Mouse (Mus musculus) layer of hippocampus, adult 18-20 months (tissue): Measurements from ENCODE around the gene Acvr2a. TPM values are rescaled to one million over a fixed set of nuclear protein-coding genes. Genes with fewer than 3 reads are reported as not detected.
"Not testable (repeated sequence)": the region's sequence is repeated elsewhere in the genome, so short reads cannot be mapped to it uniquely, and the experiment has no call there.

Experiments
- DNase-seq, 2 experiments: peaks; one replicate each; pipeline ENCODE4 v3.0.0; 2022; ENCODE audit warnings: low spot score in 2 of 2
- long read RNA-seq: library from polyadenylated mRNA; stranded (forward); transcript quantifications from one replicate; pipeline ENCODE4 v2.0.0, GENCODE M21; 2021
- total RNA-seq, 2 experiments: library from RNA; stranded (reverse); gene quantifications; 2 replicates each; pipeline ENCODE4 v1.2.3; 2021

Gene Acvr2a
- total RNA-seq = 10 to 100 TPM; 36.3 to 39.3 TPM
- long read RNA-seq, full-length matches to known transcripts = 14 of 29 reads
- long read RNA-seq, partial matches to known transcripts = 4 of 29 reads
- long read RNA-seq, other reads (novel, unspliced or antisense) = 11 of 29 reads

DNA sequence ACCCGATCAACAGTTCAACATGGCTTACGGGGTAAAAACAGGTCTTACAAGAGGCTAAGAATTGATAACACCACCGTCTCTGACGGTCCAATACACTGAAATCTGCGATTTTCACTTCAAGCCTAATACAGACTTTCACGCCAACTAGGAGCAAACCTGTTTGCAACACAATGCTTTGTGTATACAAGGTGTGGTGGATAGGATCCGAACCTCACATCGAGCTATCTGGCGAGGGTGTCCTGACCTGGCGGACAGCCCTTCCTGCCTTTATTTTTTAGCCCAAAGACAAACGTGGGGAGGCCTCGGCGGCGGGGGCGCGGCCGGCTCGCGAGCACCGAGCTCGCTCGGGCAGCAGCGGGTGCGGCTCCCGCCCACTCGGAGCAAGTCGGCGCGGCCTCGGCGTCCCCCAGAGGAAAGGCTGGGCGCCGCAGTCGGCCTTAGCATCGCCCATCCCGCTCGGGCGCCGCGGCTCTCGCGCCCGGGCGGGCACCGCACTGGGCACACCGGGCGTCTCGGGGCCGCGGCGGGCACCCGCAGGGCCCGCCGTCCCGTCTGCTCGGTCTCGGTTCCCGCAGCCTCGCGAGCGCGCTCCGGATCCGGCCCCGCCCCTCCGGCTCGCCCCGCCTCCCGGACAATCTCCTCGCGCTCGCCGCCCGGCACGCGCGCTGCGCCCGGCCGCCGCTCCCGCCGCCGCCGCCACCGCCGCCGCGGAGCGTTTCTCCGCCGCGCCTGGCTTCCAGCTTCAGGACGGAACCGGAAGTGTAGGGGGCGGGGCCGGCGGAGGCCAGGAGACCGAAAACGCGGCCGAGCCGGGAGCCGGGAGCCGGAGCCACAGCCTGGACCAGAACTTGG lies at the start of gene Acvr2a:
Gene Acvr2a (plus strand): TSS at position 739 of the 852 bp plus-strand sequence.
- peak; percentile 82 to 90 for DNase-seq

DNA sequence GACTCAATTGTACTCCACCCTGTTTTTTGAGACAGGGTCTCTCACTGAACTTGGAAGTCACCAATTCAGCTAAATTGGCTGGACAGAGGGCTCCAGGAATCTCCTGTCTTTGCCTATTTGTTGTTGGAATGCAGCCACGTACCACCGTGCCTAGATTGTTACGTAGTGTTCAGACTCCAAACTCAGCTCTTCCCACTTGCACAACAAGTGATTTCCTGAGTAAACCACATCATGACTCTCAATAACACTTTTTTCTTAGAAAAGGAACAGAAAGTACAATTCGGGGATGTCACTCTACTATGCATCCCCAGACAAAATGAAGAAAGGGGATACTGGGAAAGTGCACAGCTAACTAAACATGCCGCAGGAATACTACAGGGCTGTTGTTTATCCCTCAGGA lies 47.4 kb upstream of the Acvr2a start:
- no peak for DNase-seq

DNA sequence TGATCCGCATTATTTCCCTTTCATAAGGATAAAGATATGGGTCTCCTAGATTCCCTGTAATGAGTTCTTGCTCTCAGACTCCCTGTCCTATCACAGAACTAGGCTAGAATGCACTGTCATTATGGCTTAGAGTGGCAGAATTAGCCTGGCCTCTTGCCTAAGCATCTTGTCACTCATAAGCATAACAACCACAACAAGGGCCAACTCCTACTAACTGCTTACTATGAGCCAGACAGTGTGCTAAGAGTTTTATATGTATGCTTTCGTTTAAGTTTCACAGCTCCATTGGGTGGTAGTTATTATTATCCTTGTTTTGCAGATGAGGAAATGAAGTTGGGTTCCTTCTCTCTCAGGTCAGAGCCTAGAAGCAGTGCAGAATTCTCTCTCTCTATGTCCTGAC lies 46.1 kb upstream of the Acvr2a start:
- DNase-seq = peak in 1 of 2 experiments; percentile 14

DNA sequence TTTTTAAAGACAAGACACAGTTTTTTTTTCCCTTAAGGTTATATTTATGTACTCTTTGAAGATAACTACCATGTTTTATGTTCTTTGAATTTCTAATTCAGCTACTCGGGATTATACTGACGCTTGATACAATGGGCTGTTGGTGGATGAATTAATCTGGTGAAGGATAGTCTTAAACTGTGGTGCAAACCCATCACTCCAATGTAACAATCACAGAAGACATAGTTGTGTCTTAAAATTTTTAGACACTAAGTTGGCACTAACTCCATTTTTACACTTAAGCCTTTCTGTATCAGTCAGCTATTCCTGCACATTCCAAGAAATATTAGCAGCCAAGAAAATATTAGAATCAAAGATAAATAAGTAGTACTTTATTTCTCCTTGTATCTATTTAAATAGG lies 45.7 kb upstream of the Acvr2a start:
- no peak for DNase-seq

DNA sequence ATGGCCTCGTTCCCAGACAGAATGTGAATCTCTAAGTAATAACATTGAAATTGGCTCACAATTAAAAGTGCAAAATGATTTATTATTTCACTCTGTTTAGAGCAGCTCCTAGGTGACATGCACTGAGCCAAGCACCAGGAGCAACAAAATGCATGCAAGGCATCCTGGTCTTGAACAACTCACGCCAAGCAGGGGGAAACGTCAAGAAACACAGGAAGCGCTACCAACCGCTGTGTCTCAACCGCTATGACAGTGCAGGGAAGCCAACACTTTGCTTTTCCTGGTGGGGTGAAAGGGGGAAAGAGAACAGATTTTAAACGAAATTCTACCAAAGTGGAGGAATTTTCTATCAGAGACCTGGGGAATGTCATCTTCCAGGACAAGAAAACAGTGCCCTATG lies 43.8 kb upstream of the Acvr2a start:
- DNase-seq = no peak

DNA sequence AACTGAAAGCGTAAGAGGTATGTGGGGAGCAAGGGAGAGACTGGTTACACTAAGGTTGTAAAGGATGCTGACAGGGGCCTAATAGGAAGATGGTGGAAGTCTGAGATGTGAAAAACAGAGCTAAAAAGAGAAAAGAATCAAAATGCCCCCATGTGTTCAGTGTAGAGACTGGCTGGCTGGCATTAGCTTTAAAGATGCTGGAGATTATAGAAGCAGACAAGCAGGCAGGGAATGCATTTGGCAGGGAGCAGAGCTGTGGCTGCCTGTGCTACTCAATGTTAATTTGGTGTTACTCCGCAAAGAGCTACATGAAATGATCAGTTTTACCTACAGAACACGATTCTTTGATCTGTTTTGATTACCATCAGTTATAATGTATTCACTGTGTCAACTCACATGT lies 43.3 kb upstream of the Acvr2a start:
- no peak for DNase-seq

DNA sequence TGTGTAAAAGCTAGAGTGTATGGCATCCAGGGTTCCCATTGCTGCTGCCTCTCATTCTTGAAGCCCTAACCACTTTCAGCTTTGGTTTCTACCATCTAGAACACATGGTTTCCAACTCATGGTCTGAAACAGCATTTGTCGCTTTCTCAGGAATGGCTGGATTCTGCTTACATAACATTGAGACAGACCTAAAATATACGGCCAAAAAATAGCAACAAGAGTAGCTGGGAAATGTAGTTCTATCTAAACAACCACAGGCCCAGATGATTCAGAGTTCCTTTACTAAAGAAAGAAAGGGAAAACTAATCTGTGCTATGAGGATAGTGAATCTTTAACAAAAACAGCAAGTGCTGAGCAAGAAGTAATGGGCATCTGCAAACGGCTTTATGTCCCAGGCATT lies 38.6 kb upstream of the Acvr2a start:
- no peak for DNase-seq

DNA sequence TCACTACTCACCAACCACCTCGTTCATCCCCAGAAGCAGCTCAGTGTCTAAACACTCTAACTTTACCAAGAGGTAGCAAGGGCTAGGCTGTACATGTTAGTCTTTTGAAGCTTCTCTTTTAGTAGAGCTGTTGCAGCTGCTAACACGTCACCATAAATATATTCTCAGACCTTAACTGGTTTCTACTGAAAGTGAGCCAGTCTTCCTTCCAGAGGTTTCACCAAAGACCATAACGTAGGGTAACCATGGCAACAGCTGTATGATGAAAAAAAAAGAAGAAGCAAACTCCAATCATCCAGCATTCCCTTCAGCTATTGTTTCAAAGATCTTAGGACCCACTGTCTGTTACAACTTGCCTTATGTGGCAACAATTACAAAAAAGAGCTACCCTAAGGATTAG lies 25.0 kb upstream of the Acvr2a start:
- DNase-seq = no peak

DNA sequence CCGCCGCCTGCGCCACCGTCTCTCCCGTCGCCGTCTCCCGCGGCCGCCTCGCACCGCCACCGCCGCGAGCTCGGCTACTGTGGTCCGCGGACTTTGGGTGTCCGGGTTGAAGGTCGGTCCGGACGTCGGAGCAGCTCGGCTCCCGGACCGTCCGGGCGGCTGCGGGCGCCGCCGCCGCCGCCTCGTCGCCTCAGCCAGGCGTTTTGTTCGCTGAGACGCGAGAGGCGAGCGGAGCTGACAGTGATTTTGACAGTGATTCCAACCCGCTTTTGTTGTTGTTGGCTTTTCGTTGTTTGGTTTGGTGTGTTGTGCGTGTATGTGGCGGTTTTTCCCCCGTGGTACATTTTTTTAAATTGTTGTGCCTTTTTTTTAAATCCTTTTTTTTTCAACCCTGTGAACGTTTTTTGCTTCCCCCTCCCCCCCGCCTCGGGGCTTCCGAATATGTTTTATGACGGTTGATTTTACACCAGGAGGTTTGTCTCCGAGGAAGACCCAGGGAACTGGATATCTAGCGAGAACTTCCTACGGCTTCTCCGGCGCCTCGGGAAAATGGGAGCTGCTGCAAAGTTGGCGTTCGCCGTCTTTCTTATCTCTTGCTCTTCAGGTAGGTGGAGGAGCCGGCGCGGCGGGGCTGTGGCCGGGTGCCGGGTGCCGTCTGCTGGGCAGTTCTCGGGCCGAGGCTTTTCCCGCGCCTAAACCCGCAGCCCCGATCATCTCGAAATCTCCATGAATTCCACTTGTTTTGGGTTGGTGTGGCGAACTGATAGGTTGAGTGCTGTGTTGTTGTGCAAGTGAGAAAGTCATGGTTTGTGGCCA lies 522 bp downstream of the Acvr2a start:
- peak; percentile 26 to 40 for DNase-seq

DNA sequence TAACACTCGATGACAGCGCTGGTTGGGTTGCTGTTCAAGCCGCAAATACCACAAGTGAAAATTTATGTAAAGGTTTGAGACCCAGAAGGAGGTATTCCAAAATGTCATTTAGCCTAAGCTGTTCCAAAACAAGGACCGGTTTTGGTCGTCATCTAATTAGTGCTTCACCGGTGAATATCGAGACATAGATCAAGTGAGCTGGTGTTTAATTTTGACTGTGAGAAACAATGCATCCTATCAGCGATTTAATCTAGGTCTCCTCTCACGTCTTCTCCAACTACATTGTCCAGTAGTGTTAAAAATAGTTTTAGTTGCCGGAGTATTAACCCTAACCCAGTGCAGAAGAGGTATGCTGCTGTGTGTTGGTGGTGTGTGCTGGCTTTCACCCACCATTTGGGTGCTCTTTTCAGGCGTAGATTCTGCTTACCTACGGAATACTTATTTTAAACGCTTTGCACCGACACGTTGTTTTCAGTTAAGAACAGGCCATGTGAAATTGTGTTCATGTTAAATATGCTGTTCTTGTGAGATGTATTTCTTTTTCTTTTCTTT lies 1.2 kb downstream of the Acvr2a start:
- DNase-seq = no peak

DNA sequence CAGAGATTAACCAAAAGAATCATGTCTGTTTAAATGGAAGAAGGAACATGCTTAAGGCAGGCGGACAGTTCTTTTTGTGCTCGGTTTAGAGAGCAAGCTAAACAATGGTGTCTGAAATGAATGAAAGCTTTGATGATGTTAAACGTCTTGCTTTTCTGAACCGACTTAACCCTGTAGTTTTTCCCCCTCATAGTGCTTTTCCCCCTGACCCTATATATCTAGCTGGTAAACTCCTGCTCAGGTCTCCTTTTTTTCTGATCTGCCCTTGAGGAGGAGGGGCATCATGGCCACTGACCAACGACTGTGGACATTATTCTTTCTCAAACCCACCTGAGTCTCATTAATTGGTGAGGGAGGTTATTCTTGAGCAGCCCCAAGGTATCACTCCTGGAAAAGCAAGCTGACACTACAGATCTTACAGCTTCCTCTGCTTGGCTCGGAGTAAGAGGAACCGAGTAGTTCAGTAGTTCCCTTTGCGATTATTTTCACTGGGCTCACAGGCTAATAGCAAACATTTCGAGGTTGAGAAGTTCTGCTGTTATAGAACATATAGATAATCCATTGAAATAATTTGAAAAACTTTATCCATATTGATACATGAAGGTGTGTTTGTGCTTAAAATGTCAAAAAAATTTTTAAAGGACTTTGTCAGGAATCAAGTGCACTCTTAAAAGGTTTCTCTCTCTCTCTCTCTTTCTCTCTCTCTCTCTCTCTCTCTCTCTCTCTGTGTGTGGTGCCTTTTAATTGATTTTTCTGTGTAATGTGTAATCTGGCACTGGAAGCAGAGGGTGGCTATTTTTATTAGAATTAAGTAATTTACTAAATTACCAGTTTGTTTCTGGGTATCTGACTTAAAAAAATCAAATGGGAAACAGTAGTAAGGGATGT lies 2.5 kb downstream of the Acvr2a start:
- DNase-seq = no peak

DNA sequence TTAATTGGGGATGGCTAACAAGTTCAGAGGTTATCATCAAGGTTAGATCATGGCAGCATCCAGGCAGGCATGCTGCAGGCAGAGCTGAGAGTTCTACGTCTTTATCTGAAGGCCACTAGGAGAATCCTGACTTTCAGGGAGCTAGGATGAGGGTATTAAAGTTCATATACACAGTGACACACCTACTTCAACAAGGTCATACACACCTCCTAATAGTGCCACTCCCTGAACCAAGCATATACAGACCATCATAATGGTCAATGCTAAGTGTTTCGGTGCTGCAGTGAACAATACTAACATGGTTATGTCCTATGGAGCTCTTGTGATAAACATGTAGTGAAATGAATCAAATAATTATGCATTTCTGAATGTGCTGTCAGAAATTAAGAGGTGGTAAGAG lies 12.0 kb downstream of the Acvr2a start:
- DNase-seq = no peak

DNA sequence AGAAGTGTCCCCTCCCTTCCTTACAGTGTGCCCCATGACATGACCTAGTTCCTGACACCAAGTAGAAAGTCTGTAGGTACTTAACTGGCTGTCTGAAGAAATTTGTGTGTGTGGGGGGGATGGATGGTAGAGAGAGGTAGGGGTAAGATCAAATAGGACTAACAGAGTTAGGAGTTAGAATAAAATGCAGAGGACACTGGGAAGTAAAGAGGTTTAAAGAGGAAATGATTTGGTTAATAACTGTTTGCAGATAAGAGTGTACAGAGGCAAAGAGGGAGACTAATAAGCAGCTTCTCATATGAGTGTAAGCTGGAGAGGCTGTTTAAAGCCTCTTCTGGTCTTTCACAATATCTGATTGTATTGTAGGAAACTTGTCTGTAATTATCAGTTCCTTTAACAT lies 12.5 kb downstream of the Acvr2a start:
- DNase-seq = no peak

DNA sequence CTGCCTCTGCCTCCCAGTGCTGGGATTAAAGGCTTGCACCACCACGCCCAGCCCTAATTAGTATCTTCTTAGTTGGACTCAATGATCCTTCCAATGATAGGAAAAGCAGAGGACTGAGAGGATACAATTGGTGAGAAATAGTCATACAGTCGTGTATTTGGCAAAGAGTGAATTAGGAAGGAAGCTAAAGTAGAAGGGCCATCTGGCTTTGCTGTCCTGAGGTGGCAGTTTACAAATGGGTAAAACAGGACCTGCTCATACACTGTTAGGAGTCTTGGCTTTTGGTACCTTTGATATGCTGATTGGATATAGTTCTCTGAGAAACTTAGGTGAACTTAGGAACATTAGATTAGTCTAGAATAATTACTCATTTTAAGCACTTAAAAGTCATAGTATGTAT lies 16.6 kb downstream of the Acvr2a start:
- no peak for DNase-seq

DNA sequence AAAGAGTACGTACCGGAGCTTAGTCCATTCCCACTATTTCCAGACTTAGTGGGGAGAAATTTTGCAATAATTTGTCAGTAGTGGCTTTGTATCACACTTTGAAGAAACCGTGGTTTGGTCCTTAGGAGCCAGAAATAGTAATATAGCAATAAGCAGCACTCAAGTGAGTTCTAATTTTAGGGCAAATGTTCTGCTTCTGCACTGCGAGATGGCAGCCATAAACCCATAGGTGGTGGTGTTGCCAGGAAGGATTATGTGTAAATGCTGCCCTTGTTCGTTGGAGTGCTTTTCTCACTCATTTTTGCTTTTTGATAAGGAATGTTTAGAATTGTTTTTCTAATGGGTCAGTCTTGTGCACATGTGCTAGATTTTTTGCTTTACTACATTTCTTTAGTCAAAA lies 18.4 kb downstream of the Acvr2a start:
- no peak for DNase-seq

DNA sequence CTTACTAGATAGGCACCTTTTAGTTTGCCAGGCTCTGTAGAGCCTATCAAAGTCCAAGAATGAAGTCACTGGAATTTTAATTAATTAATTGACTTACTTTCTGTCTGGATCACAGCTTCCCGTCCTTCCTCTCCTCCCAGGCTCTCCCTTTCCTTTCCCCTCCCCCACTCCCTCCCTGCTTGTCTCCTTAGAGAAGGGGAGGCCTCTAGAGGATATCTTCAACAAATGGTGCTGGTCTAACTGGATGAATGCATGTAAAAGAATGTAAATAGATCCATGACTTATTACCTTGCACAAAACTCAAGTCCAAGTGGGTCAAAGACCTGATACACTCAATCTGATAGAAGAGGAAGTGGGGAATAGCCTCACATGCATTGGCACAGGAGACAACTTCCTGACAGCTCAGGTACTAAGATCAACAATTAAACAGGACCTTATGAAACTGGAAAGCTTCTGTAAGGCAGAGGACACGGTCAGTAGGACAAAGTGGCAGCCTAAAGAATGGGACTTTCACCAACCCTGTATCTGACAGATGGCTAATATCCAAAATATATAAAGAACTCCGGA lies 20.1 kb downstream of the Acvr2a start:
- no peak for DNase-seq

DNA sequence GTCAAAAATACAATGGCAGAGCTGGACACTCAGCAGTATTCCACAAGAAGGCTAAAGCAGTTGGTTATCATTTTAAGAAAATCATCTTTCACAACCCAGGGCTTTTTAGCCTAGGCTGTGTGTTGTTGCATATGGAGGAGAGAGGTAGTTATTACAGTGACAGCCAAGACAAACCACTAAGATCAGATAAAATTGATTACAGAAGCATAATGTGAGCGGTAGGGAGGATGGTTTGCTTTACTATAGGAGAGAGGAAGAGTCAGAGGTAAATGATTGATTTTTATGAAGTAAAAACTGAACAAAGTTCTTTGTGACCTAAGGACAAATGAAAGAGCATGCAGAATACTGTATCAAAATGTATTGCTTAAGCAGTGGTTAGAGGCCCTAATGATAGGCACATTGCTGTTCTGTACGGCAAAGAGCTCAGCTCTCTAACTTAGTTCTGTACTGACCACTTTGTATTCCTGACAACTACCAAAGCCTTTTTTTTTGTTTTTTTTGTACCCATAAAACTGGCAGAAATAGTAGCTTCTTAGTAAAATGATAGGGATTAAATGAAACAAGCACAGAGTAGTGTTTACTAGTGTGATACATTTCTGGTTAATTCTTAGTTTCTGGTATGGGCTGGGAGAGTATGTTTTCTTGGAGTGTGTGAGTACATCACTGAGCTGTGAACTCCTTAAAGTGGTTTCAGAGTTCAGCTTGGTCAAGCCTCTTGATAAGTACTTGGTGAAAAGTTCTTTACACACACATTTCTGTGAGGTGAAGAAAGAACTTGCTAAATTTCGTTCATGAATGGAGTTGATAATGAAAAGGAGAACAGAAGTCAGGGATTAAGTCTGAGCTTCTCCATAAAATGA lies 27.9 kb downstream of the Acvr2a start:
- DNase-seq = no peak

DNA sequence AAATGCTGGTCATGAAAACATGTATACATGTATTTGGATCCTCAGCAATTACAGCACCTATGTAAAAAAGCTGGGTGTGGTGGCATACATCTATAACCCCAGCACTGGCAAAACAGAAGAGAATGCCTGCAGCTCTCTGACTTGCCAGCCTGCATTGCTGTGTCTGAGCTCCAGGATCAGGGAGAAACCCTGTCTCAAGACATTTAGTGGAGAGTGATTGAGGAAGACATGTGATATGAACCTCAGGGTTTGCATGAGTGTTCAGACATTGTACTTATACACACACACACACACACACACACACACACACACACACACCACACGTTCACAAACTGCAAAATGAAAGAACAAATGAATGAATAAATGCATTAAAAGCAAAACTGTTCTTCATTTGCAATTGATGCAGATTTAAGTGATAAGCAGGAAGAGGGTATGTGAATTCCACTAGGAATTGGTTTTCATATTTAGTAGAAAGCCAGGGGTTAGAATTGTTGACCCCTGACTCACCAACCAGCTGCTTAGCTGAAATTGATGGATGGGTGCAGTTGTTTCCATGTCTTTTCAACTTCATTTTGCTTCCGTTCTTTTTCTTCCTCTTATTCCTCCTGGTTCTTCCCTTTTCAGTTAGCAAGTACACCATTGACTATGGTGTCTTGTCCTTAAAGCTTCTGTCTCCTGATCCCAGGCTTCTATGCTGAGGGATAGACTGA lies 32.9 kb downstream of the Acvr2a start:
- DNase-seq = no peak

DNA sequence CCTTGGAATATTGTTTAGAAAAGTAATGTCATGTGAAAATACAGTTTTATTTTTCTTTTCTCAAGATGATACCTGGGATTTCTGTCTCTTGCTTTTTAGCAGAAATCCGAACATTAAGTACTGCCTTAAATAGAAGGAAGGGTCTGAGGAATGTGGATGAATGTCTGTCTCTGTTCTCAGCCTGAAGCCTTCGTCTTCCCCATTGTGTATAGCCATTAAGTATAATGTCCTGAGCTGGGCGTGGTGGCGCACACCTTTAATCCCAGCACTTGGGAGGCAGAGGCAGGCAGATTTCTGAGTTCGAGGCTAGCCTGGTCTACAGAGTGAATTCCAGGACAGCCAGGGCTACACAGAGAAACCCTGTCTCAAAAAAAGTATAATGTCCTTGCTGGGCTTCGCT lies 51.7 kb downstream of the Acvr2a start:
- not testable (repeated sequence) for DNase-seq
